ENCODE assay signal across 12 mouse cellular contexts in the genomic region with DNA sequence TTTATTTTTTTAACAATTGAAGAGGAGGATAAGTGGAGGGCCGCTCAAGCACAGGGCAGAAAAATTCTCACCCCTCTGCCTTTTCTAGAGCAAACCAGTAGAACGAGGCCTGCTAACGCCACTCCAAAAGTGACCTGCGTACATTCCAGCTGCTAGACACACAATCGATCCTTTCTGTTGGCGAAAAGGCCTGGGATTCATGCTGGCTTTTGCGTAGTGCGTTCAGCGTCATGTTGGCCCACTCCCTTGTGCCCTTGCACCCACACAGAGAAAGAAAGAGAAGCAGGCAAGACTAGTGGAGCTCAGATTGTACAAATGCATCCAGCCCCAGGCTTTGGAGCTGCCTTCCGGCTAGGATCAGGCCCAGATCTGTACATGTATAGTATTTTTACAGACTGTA. TPM values are rescaled to one million over a fixed set of nuclear protein-coding genes. Genes with fewer than 3 reads are reported as not detected.
A peak's percentile ranks its signal among the peaks of the same experiment; 100 is the strongest.
DNase-seq lines count a peak whose midpoint lies in the region; ATAC-seq and TF ChIP-seq lines count a peak whose summit lies in the region.
"Had no signal": no experiment of that assay in that cellular context is flagged by ENCODE, and none has a peak within 500 bp of the region (broad histone marks: within the 10 kb centered on the region; RNA-seq: fewer than 3 reads in every experiment).

No protein-coding gene starts in this region.

- no peak overlapping the region for H3K4me2 ChIP-seq in embryonic facial prominence, embryonic 12.5 days (replicated peaks)
- no peak overlapping the region for H3K4me2 ChIP-seq in hindbrain, embryonic 15.5 days
- H3K4me2 ChIP-seq: limb, embryonic 12.5 days had no signal

- H3K27me3 ChIP-seq in embryonic facial prominence, embryonic 12.5 days, result no peaks in the 10 kb centered on the region
- no peaks in the 10 kb centered on the region for H3K27me3 ChIP-seq in hindbrain, embryonic 15.5 days
- H3K27me3 ChIP-seq: limb, embryonic 12.5 days had no signal

- DNase-seq in left cerebral cortex, adult 2 months (ENCODE audit: extremely low spot score in 1 of 2, low spot score in 2 of 2), result no peak
- no peak for DNase-seq in left cerebral cortex, postnatal 36 days (ENCODE audit: low spot score in 2 of 2)
- peak; percentile 5 for DNase-seq in R1 (ENCODE audit: low read depth, low spot score)
- no peak for DNase-seq in kidney, adult 9 months
- no peak for DNase-seq in thymus, postnatal 0 days (ENCODE audit: low spot score)
- no peak for DNase-seq in thymus, adult 18-20 months
- DNase-seq: cerebellum, postnatal 36 days; heart, postnatal 4 days had no signal

- H3K27ac ChIP-seq in left cerebral cortex, adult 2 months, result peak overlapping the region; percentile 30; the same call in 1 of the 2 replicates
- peak overlapping the region; percentile 41; the same call in 1 of the 2 replicates for H3K27ac ChIP-seq in embryonic facial prominence, embryonic 12.5 days
- H3K27ac ChIP-seq in hindbrain, embryonic 15.5 days (replicated peaks), result no peak overlapping the region
- H3K27ac ChIP-seq: limb, embryonic 12.5 days had no signal

- no peaks in the 10 kb centered on the region for H3K36me3 ChIP-seq in embryonic facial prominence, embryonic 12.5 days
- H3K36me3 ChIP-seq in hindbrain, embryonic 15.5 days, result no peaks in the 10 kb centered on the region
- H3K36me3 ChIP-seq: limb, embryonic 12.5 days had no signal

- WGBS in embryonic facial prominence, embryonic 12.5 days, result 54% methylated on average over 10 of the region's 10 CpGs
- 58% methylated on average over 10 of the region's 10 CpGs for WGBS in hindbrain, embryonic 15.5 days

- H3K9ac ChIP-seq in embryonic facial prominence, embryonic 12.5 days, result no peak overlapping the region
- no peak overlapping the region for H3K9ac ChIP-seq in hindbrain, embryonic 15.5 days
- H3K9ac ChIP-seq: limb, embryonic 12.5 days had no signal

- no peak for ATAC-seq in embryonic facial prominence, embryonic 12.5 days (ENCODE audit: insufficient number of reproducible peaks, insufficient read depth, low FRiP score, low TSS enrichment)
- peak; percentile 48; the same call in 1 of the 2 replicates for ATAC-seq in hindbrain, embryonic 15.5 days (ENCODE audit: low FRiP score, low read depth)
- ATAC-seq: CD4-positive, CD25-positive, alpha-beta regulatory T cell, adult 4 months had no signal

- intact Hi-C loops in left cerebral cortex, adult 2 months (cut with DNase I), result no loop called here
- intact Hi-C loops in left cerebral cortex, postnatal 36 days (cut with DNase I), result no loop called here

- TF ChIP-seq CTCF in left cerebral cortex, adult 2 months (IDR thresholded peaks at IDR 0.05), result no peak

- H3K4me1 ChIP-seq in embryonic facial prominence, embryonic 12.5 days, result peaks cover 5% of the 10 kb centered on the region; the same call in 1 of the 2 replicates
- peaks cover 2% of the 10 kb centered on the region for H3K4me1 ChIP-seq in hindbrain, embryonic 15.5 days (replicated peaks)
- H3K4me1 ChIP-seq: limb, embryonic 12.5 days had no signal

- no peaks in the 10 kb centered on the region for H3K9me3 ChIP-seq in embryonic facial prominence, embryonic 12.5 days
- H3K9me3 ChIP-seq in hindbrain, embryonic 15.5 days, result no peaks in the 10 kb centered on the region
- H3K9me3 ChIP-seq: limb, embryonic 12.5 days had no signal

- H3K4me3 ChIP-seq in left cerebral cortex, adult 2 months, result no peak overlapping the region
- H3K4me3 ChIP-seq in embryonic facial prominence, embryonic 12.5 days, result no peak overlapping the region
- H3K4me3 ChIP-seq in hindbrain, embryonic 15.5 days, result no peak overlapping the region
- H3K4me3 ChIP-seq: limb, embryonic 12.5 days had no signal

RNA-seq across cellular contexts. Expression of a gene that starts 55.4 kb away (rescaled TPM):
- 10 to 100 TPM; 50.3 to 61.4 TPM for total RNA-seq in left cerebral cortex, adult 2 months (2021)
- total RNA-seq in left cerebral cortex, postnatal 36 days (2021), result 10 to 100 TPM; 45.6 to 61.3 TPM
- 14.4 and 14.6 TPM in 2 replicates for polyA plus RNA-seq in embryonic facial prominence, embryonic 12.5 days (2016; fragmentation: Nextera tagmentation; extraction: Ambion mirVana)
- polyA plus RNA-seq in hindbrain, embryonic 15.5 days (2015; fragmentation: Nextera tagmentation; extraction: Ambion mirVana), result 2.9 and 3.1 TPM in 2 replicates
- polyA plus RNA-seq in thymus, postnatal 0 days (2015; fragmentation: Nextera tagmentation; extraction: Ambion mirVana), result 0.30 and 0.61 TPM in 2 replicates
